Mouse (Mus musculus): ENCODE measurements at regions not wholly inside any gene's neighbourhood (a gene's known extent, or its start where the extent isn't known, plus 50 kb on each side); places are given as distances from the start of the nearest gene placed in this dataset.

- H3K27ac ChIP-seq: no peak overlapping the region
- H3K4me3 ChIP-seq: no peak overlapping the region
- intact Hi-C loops (cut with DNase I): no loop called here
- H3K79me2 ChIP-seq (replicated peaks; ENCODE audit: control insufficient read depth, insufficient read depth, low read length): no peaks in the 10 kb centered on the region
- H3K27me3 ChIP-seq (ENCODE audit: control insufficient read depth, insufficient read depth, low read length): no peaks in the 10 kb centered on the region
- TF ChIP-seq POLR2A (IDR thresholded peaks at IDR 0.05; ENCODE audit: insufficient read depth, low read depth, low read length): no peak
- TF ChIP-seq EP300 (IDR thresholded peaks at IDR 0.05; ENCODE audit: insufficient read depth, low read depth, low read length): no peak
- no peak for TF ChIP-seq CTCF (IDR thresholded peaks at IDR 0.05)
- WGBS: 74% methylated on average over 9 of the region's 9 CpGs
- no peak overlapping the region for H3K9ac ChIP-seq (ENCODE audit: low read depth, low read length)
- H3K4me1 ChIP-seq (ENCODE audit: control insufficient read depth, insufficient read depth, low read length): no peaks in the 10 kb centered on the region
- H3K36me3 ChIP-seq (ENCODE audit: control insufficient read depth, insufficient read depth, low read length): no peaks in the 10 kb centered on the region
- DNase-seq: no peak
These were observed 139.9 kb downstream of the Rchy1 start for GRCm38 (mm10) chr5:91822844-91823576.

GRCm38 (mm10) chr5:91818800-91819199 lies 144.1 kb downstream of the Rchy1 start:
- DNase-seq: no peak
- intact Hi-C loops (cut with DNase I): no loop called here
- WGBS: 90% methylated on average over 12 of the region's 12 CpGs
- no peak overlapping the region for H3K27ac ChIP-seq
- H3K36me3 ChIP-seq (ENCODE audit: control insufficient read depth, insufficient read depth, low read length): no peaks in the 10 kb centered on the region
- H3K79me2 ChIP-seq (replicated peaks; ENCODE audit: control insufficient read depth, insufficient read depth, low read length): no peaks in the 10 kb centered on the region
- H3K4me3 ChIP-seq: no peak overlapping the region
- TF ChIP-seq POLR2A (IDR thresholded peaks at IDR 0.05; ENCODE audit: insufficient read depth, low read depth, low read length) (no peak), EP300 (IDR thresholded peaks at IDR 0.05; ENCODE audit: insufficient read depth, low read depth, low read length) (no peak), CTCF (IDR thresholded peaks at IDR 0.05) (no peak)
- H3K4me1 ChIP-seq (ENCODE audit: control insufficient read depth, insufficient read depth, low read length): no peaks in the 10 kb centered on the region
- no peaks in the 10 kb centered on the region for H3K27me3 ChIP-seq (ENCODE audit: control insufficient read depth, insufficient read depth, low read length)
- no peak overlapping the region for H3K9ac ChIP-seq (ENCODE audit: low read depth, low read length)

- TF ChIP-seq POLR2A (IDR thresholded peaks at IDR 0.05; ENCODE audit: insufficient read depth, low read depth, low read length) (no peak), EP300 (IDR thresholded peaks at IDR 0.05; ENCODE audit: insufficient read depth, low read depth, low read length) (no peak), CTCF (IDR thresholded peaks at IDR 0.05) (no peak)
- WGBS: 79% methylated on average over 11 of the region's 11 CpGs
- Histone ChIP-seq H3K4me3 (no peak overlapping the region), H3K27ac (no peak overlapping the region), H3K9ac (ENCODE audit: low read depth, low read length) (no peak overlapping the region), H3K27me3 (ENCODE audit: control insufficient read depth, insufficient read depth, low read length) (no peaks in the 10 kb centered on the region), H3K36me3 (ENCODE audit: control insufficient read depth, insufficient read depth, low read length) (no peaks in the 10 kb centered on the region), H3K79me2 (replicated peaks; ENCODE audit: control insufficient read depth, insufficient read depth, low read length) (no peaks in the 10 kb centered on the region), H3K4me1 (ENCODE audit: control insufficient read depth, insufficient read depth, low read length) (no peaks in the 10 kb centered on the region)
- no peak for DNase-seq
- intact Hi-C loops (cut with DNase I): no loop called here
These were observed 144.7 kb downstream of the Rchy1 start for GRCm38 (mm10) chr5:91818195-91818594.

DNA sequence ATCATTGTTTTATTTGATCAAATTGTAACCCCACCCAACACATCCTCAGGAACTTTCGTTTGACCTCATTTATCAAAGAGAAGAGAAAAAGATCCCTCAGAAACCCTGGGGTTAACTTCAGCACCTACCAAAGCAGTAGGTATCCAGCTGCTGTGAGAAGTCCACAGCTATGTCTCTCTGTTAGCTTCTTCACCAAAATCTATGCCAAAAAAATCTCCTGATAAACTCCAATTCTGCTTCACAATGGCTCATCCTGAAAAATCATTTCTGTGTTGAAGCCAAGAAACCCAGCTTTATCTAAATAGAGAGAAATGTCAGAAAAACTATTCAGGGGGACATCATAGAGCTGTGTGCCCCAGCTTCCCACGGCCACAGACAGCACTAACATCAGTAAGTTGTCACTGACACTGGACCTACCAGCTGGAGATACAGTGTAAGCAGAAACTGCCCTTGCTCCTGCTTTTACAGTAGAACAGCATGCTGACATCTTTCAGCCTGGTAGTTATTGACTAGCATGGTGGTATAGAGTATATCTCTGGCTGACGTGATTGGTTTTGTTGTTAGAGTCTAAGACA lies 146.4 kb downstream of the Rchy1 start:
- Histone ChIP-seq H3K4me1 (ENCODE audit: control insufficient read depth, insufficient read depth, low read length) (no peaks in the 10 kb centered on the region), H3K79me2 (replicated peaks; ENCODE audit: control insufficient read depth, insufficient read depth, low read length) (no peaks in the 10 kb centered on the region), H3K4me3 (no peak overlapping the region), H3K27me3 (ENCODE audit: control insufficient read depth, insufficient read depth, low read length) (no peaks in the 10 kb centered on the region), H3K9ac (ENCODE audit: low read depth, low read length) (no peak overlapping the region), H3K36me3 (ENCODE audit: control insufficient read depth, insufficient read depth, low read length) (no peaks in the 10 kb centered on the region), H3K27ac (no peak overlapping the region)
- WGBS: 75% methylated on average over 3 of the region's 3 CpGs
- no peak for TF ChIP-seq POLR2A (IDR thresholded peaks at IDR 0.05; ENCODE audit: insufficient read depth, low read depth, low read length)
- TF ChIP-seq EP300 (IDR thresholded peaks at IDR 0.05; ENCODE audit: insufficient read depth, low read depth, low read length): no peak
- TF ChIP-seq CTCF (IDR thresholded peaks at IDR 0.05): no peak
- intact Hi-C loops (cut with DNase I): no loop called here
- no peak for DNase-seq

- Histone ChIP-seq H3K9ac (ENCODE audit: low read depth, low read length) (no peak overlapping the region), H3K36me3 (ENCODE audit: control insufficient read depth, insufficient read depth, low read length) (no peaks in the 10 kb centered on the region), H3K4me1 (ENCODE audit: control insufficient read depth, insufficient read depth, low read length) (no peaks in the 10 kb centered on the region), H3K4me3 (no peak overlapping the region), H3K27ac (no peak overlapping the region), H3K79me2 (replicated peaks; ENCODE audit: control insufficient read depth, insufficient read depth, low read length) (no peaks in the 10 kb centered on the region), H3K27me3 (ENCODE audit: control insufficient read depth, insufficient read depth, low read length) (no peaks in the 10 kb centered on the region)
- intact Hi-C loops (cut with DNase I): no loop called here
- DNase-seq: no peak
- 78% methylated on average over 6 of the region's 6 CpGs for WGBS
- no peak for TF ChIP-seq POLR2A (IDR thresholded peaks at IDR 0.05; ENCODE audit: insufficient read depth, low read depth, low read length)
- TF ChIP-seq CTCF (IDR thresholded peaks at IDR 0.05): no peak
- no peak for TF ChIP-seq EP300 (IDR thresholded peaks at IDR 0.05; ENCODE audit: insufficient read depth, low read depth, low read length)
These were observed 147.9 kb downstream of the Rchy1 start for GRCm38 (mm10) chr5:91814956-91815355.

DNA sequence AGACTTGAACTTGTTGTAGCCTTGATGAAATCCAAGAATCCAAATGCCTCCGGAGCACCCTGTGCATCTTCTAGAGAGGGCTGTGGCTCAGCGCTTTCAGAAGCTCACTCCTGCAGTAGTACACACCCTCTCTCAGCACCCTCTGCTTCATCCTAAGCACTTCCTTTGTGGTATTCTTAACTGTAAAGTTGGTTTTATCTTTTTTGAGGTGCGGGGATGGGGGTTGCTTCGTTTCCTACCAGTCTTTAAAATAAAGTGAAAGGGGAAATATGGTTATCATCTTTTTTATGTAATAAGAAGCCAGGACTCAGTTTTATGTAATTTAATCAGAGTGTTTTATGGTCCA lies 148.5 kb downstream of the Rchy1 start:
- Histone ChIP-seq H3K9ac (ENCODE audit: low read depth, low read length) (no peak overlapping the region), H3K36me3 (ENCODE audit: control insufficient read depth, insufficient read depth, low read length) (no peaks in the 10 kb centered on the region), H3K27me3 (ENCODE audit: control insufficient read depth, insufficient read depth, low read length) (no peaks in the 10 kb centered on the region), H3K27ac (no peak overlapping the region), H3K4me3 (no peak overlapping the region), H3K4me1 (ENCODE audit: control insufficient read depth, insufficient read depth, low read length) (no peaks in the 10 kb centered on the region), H3K79me2 (replicated peaks; ENCODE audit: control insufficient read depth, insufficient read depth, low read length) (no peaks in the 10 kb centered on the region)
- WGBS: 41% methylated on average over 4 of the region's 4 CpGs
- intact Hi-C loops (cut with DNase I): no loop called here
- no peak for TF ChIP-seq POLR2A (IDR thresholded peaks at IDR 0.05; ENCODE audit: insufficient read depth, low read depth, low read length)
- no peak for TF ChIP-seq CTCF (IDR thresholded peaks at IDR 0.05)
- no peak for TF ChIP-seq EP300 (IDR thresholded peaks at IDR 0.05; ENCODE audit: insufficient read depth, low read depth, low read length)
- DNase-seq: no peak
